Mouse (Mus musculus) cerebellum, adult 9-11 months (tissue): ENCODE measurements around the gene Adh1.
A peak's percentile ranks its signal among the peaks of the same experiment; 100 is the strongest.

Source experiments
- DNase-seq: peaks from one replicate; pipeline ENCODE4 v3.0.0; 2022

Gene Adh1

GRCm38 (mm10) chr3:138260721-138261669 is at the start of gene Adh1:
Gene Adh1 (plus strand): TSS chr3:138260991.
- no peak for DNase-seq

DNA sequence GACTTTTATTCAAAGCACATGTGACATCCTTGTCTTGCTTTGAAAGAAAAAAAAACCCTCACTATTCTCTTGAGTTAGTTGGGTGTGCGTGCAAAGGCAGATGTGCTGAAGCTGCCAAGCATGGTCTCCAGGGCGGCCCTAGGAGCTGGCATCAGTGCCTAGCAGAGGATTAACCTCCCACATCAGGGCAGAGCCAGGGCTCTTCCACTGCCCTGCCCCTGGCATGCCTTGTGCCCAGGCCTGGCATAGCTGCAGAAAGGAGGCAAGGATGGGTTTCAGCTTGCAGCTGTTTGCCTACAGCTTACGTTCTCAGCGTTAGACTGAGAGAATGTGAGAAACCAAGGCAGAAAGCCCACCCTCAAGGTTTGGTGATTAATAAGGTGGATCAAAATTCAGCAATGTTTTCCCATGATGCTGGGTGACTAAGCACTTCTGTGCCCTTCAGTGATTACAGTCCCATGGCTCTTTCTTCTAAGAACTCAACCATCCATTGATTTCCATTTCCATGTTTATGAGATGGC is 48.3 kb upstream of the Adh1 start:
- no peak for DNase-seq

DNA sequence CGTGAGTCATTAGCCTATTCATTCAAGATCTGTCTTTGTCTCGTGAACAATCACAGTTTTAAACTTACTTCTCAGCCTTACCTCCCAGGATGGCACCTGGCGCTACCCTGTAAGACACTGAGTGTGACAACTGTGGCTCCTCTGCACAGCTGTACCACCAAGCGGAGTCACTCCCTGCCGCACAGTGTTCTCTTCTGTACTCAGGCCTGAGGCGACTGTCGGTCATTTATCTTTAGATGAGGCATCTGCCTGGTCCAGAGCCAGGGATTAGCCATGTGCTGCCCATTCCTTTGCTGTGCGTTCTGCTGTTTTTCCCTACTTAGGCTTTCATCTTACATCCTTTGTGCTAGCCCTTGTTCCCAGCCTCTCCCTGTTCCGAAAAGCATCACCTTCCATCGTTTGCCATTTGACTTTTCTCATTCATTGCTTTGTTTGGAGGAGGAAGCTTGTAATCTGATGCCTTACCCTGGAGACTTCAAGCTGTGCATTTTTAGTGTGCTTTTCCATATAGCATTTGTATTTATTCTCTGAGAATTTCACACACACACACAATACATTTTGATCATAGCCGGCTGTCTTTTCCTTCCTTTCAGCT is 45.3 kb upstream of the Adh1 start:
- DNase-seq = no peak

DNA sequence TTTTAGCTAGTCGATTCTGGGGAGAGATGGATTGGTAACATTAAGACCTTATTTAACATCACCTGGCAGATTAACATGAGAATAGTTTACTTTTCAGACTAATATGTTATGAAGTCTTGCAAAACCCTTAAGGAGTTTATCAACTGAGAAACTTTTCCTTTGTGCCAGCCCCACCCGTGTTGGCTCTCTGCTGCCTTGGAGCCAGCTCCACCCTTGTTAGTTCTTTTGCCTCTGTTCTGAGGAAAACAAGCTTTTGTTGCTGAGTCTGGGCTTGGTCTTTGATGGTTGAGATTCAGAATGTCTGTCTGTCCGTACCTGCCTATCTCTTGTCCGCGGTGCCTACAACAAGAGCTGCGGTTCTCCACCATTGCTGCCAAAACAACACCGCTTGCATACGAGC is 44.7 kb upstream of the Adh1 start:
- DNase-seq = no peak

- no peak for DNase-seq
Measured at GRCm38 (mm10) chr3:138217631-138218264, 43.0 kb upstream of the Adh1 start, which contains the start of gene Adh7. Gene Adh7 (plus strand): TSS chr3:138217760.

DNA sequence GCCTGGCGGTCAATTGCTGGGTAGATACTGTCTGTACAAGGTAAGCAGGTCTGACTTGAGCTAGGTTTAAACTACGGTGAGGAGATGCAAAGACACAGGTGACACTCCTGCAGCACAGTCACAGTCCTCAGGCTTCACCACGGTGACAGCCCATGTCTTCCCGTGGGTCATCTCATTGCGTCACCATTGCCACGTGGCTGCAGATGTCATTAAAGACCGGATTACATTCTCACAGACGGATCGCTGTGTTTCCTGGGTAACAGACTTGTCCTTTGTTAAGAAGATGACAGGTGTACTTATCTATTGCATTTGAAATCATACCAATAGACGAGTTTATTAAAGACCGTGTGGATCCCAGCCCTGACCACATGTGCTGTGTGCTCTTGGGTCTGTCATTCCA is 39.7 kb upstream of the Adh1 start:
- DNase-seq = no peak

- DNase-seq = no peak
Measured at GRCm38 (mm10) chr3:138222511-138222910, 38.3 kb upstream of the Adh1 start.

GRCm38 (mm10) chr3:138222952-138223351 is 37.8 kb upstream of the Adh1 start:
- peak; percentile 21 for DNase-seq

DNA sequence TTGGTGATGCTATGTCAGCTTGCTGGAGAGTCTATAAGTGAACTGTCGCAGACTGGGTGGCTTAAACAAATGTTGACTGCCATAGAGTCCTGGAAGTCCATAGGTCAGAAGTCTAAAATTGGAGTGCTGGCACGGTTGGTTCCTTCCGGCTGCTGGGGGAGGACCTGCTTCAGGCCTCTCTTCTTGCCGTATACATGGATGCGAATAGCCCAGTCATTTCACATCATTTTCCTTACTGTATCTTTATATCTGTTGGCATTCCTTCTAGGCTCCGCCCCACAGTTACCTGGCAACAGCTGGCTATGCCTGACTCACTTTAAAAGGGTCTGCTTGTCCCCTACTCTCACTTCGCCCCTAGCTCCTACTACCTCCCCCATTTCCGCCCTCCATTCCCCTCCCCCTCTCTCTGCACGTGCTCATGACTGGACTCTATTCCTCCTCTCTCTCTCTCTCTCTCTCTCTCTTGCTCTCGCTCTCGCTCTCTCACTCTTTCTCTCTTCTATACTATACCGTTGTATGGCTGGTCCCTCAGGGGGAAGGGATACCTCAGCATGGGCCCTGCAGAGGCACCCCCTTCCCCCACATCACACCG is 36.3 kb upstream of the Adh1 start:
- no peak for DNase-seq

DNA sequence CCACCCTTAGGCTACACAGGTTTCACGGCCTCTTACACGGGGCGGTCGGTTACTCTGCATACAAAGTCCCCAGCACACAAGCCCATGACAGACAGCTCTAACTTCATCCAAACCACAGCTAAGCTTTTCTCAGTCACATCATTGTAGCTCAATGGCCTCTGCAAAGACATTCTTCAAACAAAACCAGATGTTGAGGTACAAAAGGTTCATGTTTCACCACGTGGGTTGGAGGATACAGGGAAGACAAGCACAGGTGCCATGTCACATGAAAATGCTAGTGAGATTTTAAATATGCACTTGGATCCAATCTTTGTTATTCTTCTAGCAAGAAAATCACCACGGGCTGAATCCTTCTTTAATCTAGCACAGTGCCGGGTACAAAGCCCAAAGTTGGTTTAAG is 35.5 kb upstream of the Adh1 start:
- DNase-seq = no peak

DNA sequence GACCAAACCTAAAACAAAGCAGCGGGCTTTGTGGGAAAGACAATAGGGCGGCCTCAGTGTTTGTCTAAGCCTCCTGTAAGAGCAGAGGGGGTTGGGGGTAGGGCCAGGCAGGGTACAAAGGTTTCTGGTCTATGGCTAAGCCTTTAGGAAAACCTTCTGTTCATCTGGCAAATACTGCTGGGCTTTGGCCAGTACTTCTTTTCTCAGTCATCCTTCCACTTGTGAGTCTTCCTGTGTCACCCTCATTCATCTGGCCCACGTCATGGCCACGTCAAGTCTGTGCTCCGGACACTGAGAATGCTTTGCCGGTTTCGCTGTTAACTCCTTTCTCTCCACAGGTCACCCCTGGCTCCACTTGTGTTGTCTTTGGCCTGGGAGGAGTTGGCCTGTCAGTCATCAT is 34.9 kb upstream of the Adh1 start:
- DNase-seq = no peak

DNA sequence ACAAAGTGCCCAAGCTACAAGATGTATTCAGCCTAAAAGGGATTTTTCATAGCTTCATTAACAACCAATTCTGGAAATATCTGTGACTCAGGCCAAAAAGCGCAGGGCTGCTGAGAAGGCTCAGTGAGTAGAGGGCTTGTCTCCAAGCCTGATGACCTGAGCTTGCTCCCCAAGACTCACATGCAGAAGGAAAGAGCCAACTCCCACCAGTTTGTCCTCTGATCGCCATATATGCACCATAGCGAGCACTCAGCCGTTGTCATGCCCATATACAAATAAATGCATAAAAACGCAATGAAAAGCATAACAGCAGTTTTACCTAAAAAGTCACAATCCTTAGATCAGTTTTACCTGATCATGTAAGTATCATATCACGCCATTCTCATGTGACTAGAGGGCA is 34.3 kb upstream of the Adh1 start:
- no peak for DNase-seq

DNA sequence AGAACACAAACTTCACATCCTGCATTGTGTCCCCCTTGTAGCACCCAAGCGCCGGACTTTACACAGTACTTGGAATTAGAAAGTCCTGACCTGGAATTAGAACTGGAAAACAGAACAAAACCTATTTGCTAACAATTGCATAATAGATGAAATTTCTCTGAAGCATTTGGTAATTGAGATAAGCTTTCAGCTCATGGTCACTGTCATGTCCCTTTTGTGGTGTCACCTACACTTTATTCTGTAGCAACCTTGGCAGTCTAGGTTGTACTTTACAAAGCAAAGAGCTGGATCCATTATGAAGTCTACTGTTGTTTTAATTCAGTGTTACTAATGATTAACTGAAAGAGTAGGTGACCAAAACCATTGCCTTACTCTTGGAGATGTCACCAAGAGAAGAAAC is 33.7 kb upstream of the Adh1 start:
- no peak for DNase-seq

- no peak for DNase-seq
Measured at GRCm38 (mm10) chr3:138227782-138228181, 33.0 kb upstream of the Adh1 start.

DNA sequence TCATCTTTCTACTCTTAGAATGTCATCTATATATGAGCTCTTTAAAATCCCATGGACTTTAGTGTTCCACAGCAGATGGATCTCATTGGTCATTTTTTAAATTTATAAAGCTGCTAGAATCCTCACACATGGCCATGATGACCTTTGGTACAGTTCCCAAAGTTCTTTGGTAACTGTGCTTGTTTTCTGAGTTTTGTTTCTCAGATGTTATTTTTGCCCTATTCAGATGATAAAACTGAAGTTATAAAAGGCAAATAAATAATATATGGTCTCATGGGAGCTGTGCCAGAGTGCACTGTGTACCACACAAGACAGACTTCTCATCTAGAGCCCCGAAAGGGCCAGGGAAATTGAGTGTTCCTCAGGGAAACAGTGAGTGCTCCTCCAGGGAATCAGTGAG is 31.3 kb upstream of the Adh1 start:
- no peak for DNase-seq

- no peak for DNase-seq
Measured at GRCm38 (mm10) chr3:138230266-138230665, 30.5 kb upstream of the Adh1 start.

DNA sequence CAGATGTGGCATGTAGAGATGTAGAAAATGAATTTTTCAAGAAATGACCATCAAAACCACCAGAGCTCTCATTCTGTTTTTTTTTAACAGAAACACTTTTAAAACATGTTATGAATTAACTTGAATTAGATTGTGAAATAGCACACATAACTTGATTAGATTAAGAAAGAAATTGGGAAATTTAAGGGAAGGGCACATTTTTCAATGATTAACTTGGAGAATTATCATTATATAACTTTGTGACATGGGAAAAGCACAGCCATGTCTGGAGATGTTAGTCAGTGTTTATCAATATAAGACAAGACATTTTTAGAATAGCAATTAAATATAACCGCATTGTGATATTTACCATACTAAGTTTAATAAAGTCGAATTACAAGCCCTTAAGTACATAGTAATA is 29.3 kb upstream of the Adh1 start:
- no peak for DNase-seq

- DNase-seq = no peak
Measured at GRCm38 (mm10) chr3:138236546-138237163, 24.1 kb upstream of the Adh1 start.

- no peak for DNase-seq
Measured at GRCm38 (mm10) chr3:138238046-138238445, 22.7 kb upstream of the Adh1 start.

DNA sequence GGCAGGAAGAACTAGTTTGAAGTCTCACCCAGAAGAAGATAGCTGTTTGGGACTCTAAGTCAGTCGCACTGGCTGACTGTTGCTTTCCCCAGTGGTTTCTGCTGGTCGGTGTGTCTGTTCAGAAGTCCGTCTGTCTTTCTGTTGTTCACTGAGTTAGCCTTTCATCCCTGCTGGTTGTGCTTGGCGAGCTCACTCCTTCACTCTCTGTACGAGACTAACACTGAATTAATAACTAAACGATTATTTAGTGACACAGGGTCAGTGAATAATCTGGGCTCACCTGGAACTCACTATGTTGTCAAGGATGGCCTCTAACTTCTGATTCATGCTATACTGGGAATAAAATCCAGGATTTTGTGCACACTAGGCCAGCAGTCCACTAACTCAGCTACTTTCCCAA is 21.3 kb upstream of the Adh1 start:
- DNase-seq = no peak

- no peak for DNase-seq
Measured at GRCm38 (mm10) chr3:138240411-138240810, 20.4 kb upstream of the Adh1 start.

- DNase-seq = no peak
Measured at GRCm38 (mm10) chr3:138240942-138241341, 19.8 kb upstream of the Adh1 start.

DNA sequence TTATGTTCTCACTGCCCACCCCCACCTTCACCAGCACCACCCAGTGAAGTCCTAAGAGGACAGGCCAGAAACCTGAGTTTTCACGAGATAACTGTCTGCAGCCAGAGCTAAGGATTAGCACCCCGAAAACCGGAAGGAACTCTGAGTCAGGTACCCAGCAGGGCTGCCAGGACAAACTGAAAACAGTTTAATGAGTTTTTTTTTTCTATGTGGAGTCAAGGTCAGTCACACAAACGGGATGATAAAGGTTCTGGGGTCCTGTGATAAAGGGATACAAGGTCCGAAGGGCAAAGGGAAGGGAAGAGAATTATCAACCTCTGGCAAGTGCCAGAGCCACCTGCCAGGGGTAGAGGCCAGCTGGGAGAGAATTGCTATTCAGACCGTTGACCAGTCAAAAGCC is 19.4 kb upstream of the Adh1 start:
- no peak for DNase-seq
